Mouse (Mus musculus) CD4-positive, CD25-positive, alpha-beta regulatory T cell, adult 4 months (primary cell): ENCODE data around the gene Carmil1. TPM values are rescaled to one million over a fixed set of nuclear protein-coding genes. Genes with fewer than 3 reads are reported as not detected.

ENCODE experiments used
- ATAC-seq: one replicate; pipeline ENCODE4 v1.8.0; 2017
- polyA plus RNA-seq, 2 experiments: library from polyadenylated mRNA; unstranded; fragments of 100-300 nt; shearing (Covaris generic); gene quantifications; one replicate each; pipeline ENCODE4 v1.2.1; 2017

Carmil1 gene
- polyA plus RNA-seq, 2 experiments from 2014 or later: 0.55 to 1.3 TPM

GRCm38 (mm10) chr13:24102256-24102655 is 178.3 kb downstream of the Carmil1 start:
- no peak for ATAC-seq

- no peak for ATAC-seq
Observed at GRCm38 (mm10) chr13:24101157-24102130, 179.2 kb downstream of the Carmil1 start.

GRCm38 (mm10) chr13:24100516-24101094 is 180.0 kb downstream of the Carmil1 start:
- no peak for ATAC-seq

- ATAC-seq: no peak
Observed at GRCm38 (mm10) chr13:24096573-24096972, 184.0 kb downstream of the Carmil1 start.

GRCm38 (mm10) chr13:24094825-24095547 is 185.6 kb downstream of the Carmil1 start:
- ATAC-seq: no peak

GRCm38 (mm10) chr13:24093108-24093507 is 187.5 kb downstream of the Carmil1 start:
- ATAC-seq: no peak

GRCm38 (mm10) chr13:24092073-24092472 is 188.5 kb downstream of the Carmil1 start:
- no peak for ATAC-seq

- ATAC-seq: no peak
Observed at GRCm38 (mm10) chr13:24082153-24082552, 198.4 kb downstream of the Carmil1 start.

- ATAC-seq: no peak
Observed at GRCm38 (mm10) chr13:24081698-24082097, 198.9 kb downstream of the Carmil1 start.

GRCm38 (mm10) chr13:24072588-24072987 is 208.0 kb downstream of the Carmil1 start:
- ATAC-seq: no peak

- no peak for ATAC-seq
Observed at GRCm38 (mm10) chr13:24067553-24067952, 213.0 kb downstream of the Carmil1 start.

- ATAC-seq: no peak
Observed at GRCm38 (mm10) chr13:24065536-24065935, 215.1 kb downstream of the Carmil1 start.

- no peak for ATAC-seq
Observed at GRCm38 (mm10) chr13:24062770-24063169, 217.8 kb downstream of the Carmil1 start.

GRCm38 (mm10) chr13:24055072-24055869 is 225.3 kb downstream of the Carmil1 start:
- no peak for ATAC-seq

GRCm38 (mm10) chr13:24051496-24051895 is 229.1 kb downstream of the Carmil1 start:
- ATAC-seq: no peak

- no peak for ATAC-seq
Observed at GRCm38 (mm10) chr13:24050330-24050729, 230.3 kb downstream of the Carmil1 start.

- no peak for ATAC-seq
Observed at GRCm38 (mm10) chr13:24049267-24050034, 231.1 kb downstream of the Carmil1 start.

- ATAC-seq: no peak
Observed at GRCm38 (mm10) chr13:24048611-24049010, 232.0 kb downstream of the Carmil1 start.

GRCm38 (mm10) chr13:24045271-24045670 is 235.3 kb downstream of the Carmil1 start:
- no peak for ATAC-seq

- no peak for ATAC-seq
Observed at GRCm38 (mm10) chr13:24040221-24040620, 240.4 kb downstream of the Carmil1 start.

GRCm38 (mm10) chr13:24037502-24037901 is 243.1 kb downstream of the Carmil1 start:
- ATAC-seq: no peak
